Mouse (Mus musculus): ENCODE results near the gene Ccdc24.

Gene Ccdc24

DNA sequence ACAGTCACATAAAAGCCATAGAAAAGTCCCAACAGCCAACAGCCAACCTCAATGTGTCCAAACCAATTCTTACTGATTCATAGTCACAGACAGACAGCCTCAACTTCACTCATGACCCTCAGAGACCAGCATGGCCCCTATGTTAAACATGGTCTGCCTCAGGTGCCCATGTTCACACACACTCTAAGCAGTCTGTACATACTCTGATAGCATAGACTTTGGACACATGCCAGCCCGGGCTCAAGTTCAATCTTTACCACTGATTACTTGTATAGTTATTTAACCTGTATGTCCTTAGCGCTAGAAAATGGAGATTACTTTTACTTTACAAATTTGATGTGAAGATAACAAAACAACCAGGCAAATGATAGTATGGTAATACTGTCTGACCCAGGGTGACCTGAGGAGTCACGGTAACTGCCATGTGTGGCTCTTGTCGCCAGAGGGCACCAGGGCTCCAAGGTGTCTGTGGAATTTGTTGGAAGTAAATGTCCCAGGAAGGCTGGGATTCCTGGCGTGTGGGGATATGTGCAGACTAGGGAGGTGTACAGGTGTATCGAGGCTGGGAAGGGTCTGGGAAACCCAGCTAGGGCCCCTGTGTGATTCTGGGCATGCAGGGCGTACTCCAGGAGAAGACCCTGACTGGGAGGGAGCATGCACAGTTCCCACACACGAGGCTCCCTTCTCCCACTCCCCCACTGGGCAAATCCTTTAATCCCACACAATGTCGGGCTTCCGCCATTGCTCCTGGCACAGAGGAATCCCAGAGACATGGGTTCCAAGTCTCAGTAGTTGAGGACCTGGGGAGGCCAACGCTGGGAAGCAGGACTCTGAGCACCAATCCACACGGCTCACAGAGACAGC lies 42.9 kb downstream of the Ccdc24 start:
- DNase-seq (ENCODE audit: low read depth), result peak; percentile 86

GRCm38 (mm10) chr4:117828572-117829145 lies 43.7 kb downstream of the Ccdc24 start:
- DNase-seq (ENCODE audit: low read depth), result no peak

GRCm38 (mm10) chr4:117818032-117818431 lies 54.3 kb downstream of the Ccdc24 start:
- DNase-seq (ENCODE audit: low read depth), result no peak

DNA sequence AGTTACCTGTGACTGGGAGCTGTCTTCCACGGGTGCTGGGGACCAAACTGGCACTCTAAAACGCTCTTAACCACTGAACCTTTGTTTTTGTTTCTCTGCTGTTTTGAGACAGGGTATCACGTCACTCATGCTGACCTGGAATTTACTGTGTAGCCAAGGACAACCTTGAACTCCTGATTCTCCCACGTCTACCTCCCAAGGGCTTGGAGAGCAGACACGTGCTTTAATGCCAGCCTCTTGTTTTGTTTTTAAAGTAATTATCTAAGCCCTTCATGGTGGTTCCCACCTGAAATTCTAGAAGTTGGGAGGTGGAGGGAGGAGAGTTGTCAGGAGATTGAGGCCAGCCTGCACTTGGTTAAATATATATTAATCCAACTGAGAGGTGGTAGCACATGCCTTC lies 55.6 kb downstream of the Ccdc24 start:
- no peak for DNase-seq (ENCODE audit: low read depth)
